Mouse (Mus musculus) hindbrain, embryonic 14.5 days (tissue): ENCODE results near the gene Wdr37. TPM values are rescaled to one million over a fixed set of nuclear protein-coding genes. Genes with fewer than 3 reads are reported as not detected.

Experiments
- microRNA-seq: library from miRNA; unstranded; fragments of <30 nt; microRNA quantifications from one replicate; pipeline ENCODE4, GENCODE M21; 2016
- polyA plus RNA-seq: library from polyadenylated mRNA; unstranded; fragments of >200 nt; fragmentation: Nextera tagmentation; extraction: Ambion mirVana; gene quantifications from 2 replicates; pipeline ENCODE4 v1.2.1, GENCODE M21; 2014

The Wdr37 gene
- polyA plus RNA-seq, 1 experiment from 2014 or later, result 66.8 TPM

Small RNAs within 50 kb of the gene (microRNA-seq; reads per million reads assigned to microRNA genes)
- gene Gm22750, result not detected

Other genes with a start within 250 kb of the Wdr37 start
- 95.4 and 122 TPM in 2 replicates for gene Idi1, start 13.6 kb upstream of the Wdr37 start, polyA plus RNA-seq
- not detected in 2 replicates for gene Gm9745, start 76.3 kb upstream of the Wdr37 start, polyA plus RNA-seq
- gene Idi2, start 81.0 kb upstream of the Wdr37 start, polyA plus RNA-seq, result not detected in 2 replicates
- gene Gtpbp4, start 124.2 kb upstream of the Wdr37 start, polyA plus RNA-seq, result 59.1 and 65.9 TPM in 2 replicates
- gene Larp4b, start 222.0 kb upstream of the Wdr37 start, polyA plus RNA-seq, result 48.0 and 52.7 TPM in 2 replicates